Mouse (Mus musculus) limb, embryonic 14.5 days (tissue): ENCODE data around the gene Pde3b. TPM values are rescaled to one million over a fixed set of nuclear protein-coding genes. Genes with fewer than 3 reads are reported as not detected.

ENCODE experiments used
- ATAC-seq: fragments of 200-750 bp; cut with Nextera tagmentation; 2 replicates; pipeline ENCODE4 v1.8.0; 2017; ENCODE audit warnings: low read depth, moderate number of reproducible peaks, moderate TSS enrichment; ENCODE audit not compliant: low FRiP score
- DNase-seq: peaks from one replicate; pipeline ENCODE4 v3.0.0-alpha.2; 2015; ENCODE audit warnings: low spot score
- H3K27ac ChIP-seq: fragments of 300-500 bp; sonication (generic); replicated peaks from 2 replicates; pipeline ENCODE4 v1.5.1; 2014; ENCODE audit warnings: low read depth, mild to moderate bottlenecking, low read length, moderate library complexity, mixed read lengths
- H3K27me3 ChIP-seq: fragments of 300-500 bp; sonication (generic); 2 replicates; pipeline ENCODE4 v1.6.1; 2014; ENCODE audit warnings: low read length, mixed read lengths; ENCODE audit not compliant: control insufficient read depth, insufficient read depth
- H3K36me3 ChIP-seq: fragments of 300-500 bp; sonication (generic); 2 replicates; pipeline ENCODE4 v1.6.1; 2014; ENCODE audit warnings: mild to moderate bottlenecking, low read length, moderate library complexity, mixed read lengths; ENCODE audit not compliant: control insufficient read depth, insufficient read depth
- H3K4me1 ChIP-seq: fragments of 300-500 bp; sonication (generic); 2 replicates; pipeline ENCODE4 v1.6.1; 2014; ENCODE audit warnings: antibody characterized with exemption, low read length, mixed read lengths; ENCODE audit not compliant: control insufficient read depth, insufficient read depth
- H3K4me2 ChIP-seq: fragments of 300-500 bp; sonication (generic); replicated peaks from 2 replicates; pipeline ENCODE4 v1.6.1; 2014; ENCODE audit warnings: low read depth, mild to moderate bottlenecking, low read length, moderate library complexity; ENCODE audit not compliant: severe bottlenecking
- H3K4me3 ChIP-seq: fragments of 300-500 bp; sonication (generic); replicated peaks from 2 replicates; pipeline ENCODE4 v1.5.1; 2014; ENCODE audit warnings: low read length
- H3K9ac ChIP-seq: fragments of 300-500 bp; sonication (generic); 2 replicates; pipeline ENCODE4 v1.6.1; 2014; ENCODE audit warnings: mild to moderate bottlenecking, low read depth, low read length, moderate library complexity; ENCODE audit not compliant: severe bottlenecking
- H3K9me3 ChIP-seq: fragments of 300-500 bp; sonication (generic); 2 replicates; pipeline ENCODE4 v1.6.1; 2016; ENCODE audit warnings: low read length; ENCODE audit not compliant: control insufficient read depth
- POLR2A ChIP-seq: fragments of 200-500 bp; IDR thresholded peaks from 2 replicates; pipeline ENCODE4 v1.8.0; 2012; ENCODE audit warnings: inconsistent platforms, mild to moderate bottlenecking, moderate library complexity, borderline replicate concordance; ENCODE audit not compliant: insufficient read depth, insufficient read length; ENCODE audit errors: extremely low read depth
- WGBS: fragments of 180-500 bp; shearing (Covaris S2); extraction: QIAGEN DNeasy Blood & Tissue Kit; methylation state at CpG from one replicate; pipeline ENCODE4 v1.1.7; 2014; 5-methylcytosine and 5-hydroxymethylcytosine counted together
- polyA plus RNA-seq, 2 experiments: library from polyadenylated mRNA; depleted of rRNA in 1 of 2; stranded (reverse) in 1 of 2; unstranded in 1 of 2; fragments of >200 nt; fragmentation: Nextera tagmentation in 1 of 2; extraction: Ambion mirVana in 1 of 2; gene quantifications; 2 replicates each; pipeline versions ENCODE4 v1.2.1 to v1.2.3; 2012 to 2014

The Pde3b gene
- polyA plus RNA-seq, 2 experiments, result 8.2 to 8.9 TPM

GRCm38 (mm10) chr7:114420918-114421317, 5.8 kb downstream of the Pde3b start:
- no peak overlapping the region for H3K4me3 ChIP-seq
- no peaks in the 10 kb centered on the region for H3K9me3 ChIP-seq
- DNase-seq (no peak), ATAC-seq (no peak)
- no peak overlapping the region for H3K27ac ChIP-seq
- H3K4me1 ChIP-seq, result peaks cover 2% of the 10 kb centered on the region; the same call in 1 of the 2 replicates
- H3K9ac ChIP-seq, result no peak overlapping the region
- H3K27me3 ChIP-seq, result no peaks in the 10 kb centered on the region
- no peak overlapping the region for H3K4me2 ChIP-seq
- TF ChIP-seq POLR2A, result no peak
- H3K36me3 ChIP-seq, result no peaks in the 10 kb centered on the region
- 42% methylated on average over 4 of the region's 4 CpGs for WGBS

GRCm38 (mm10) chr7:114422224-114422623, 7.1 kb downstream of the Pde3b start:
- H3K4me1 ChIP-seq, result peaks cover 2% of the 10 kb centered on the region; the same call in 1 of the 2 replicates
- no peak for TF ChIP-seq POLR2A
- H3K9me3 ChIP-seq, result no peaks in the 10 kb centered on the region
- H3K27ac ChIP-seq, result no peak overlapping the region
- no peak overlapping the region for H3K4me2 ChIP-seq
- no peaks in the 10 kb centered on the region for H3K27me3 ChIP-seq
- DNase-seq, result no peak
- H3K4me3 ChIP-seq, result no peak overlapping the region
- no peak overlapping the region for H3K9ac ChIP-seq
- no peak for ATAC-seq
- no peaks in the 10 kb centered on the region for H3K36me3 ChIP-seq
- WGBS, result 77% methylated on average over 3 of the region's 3 CpGs

DNA sequence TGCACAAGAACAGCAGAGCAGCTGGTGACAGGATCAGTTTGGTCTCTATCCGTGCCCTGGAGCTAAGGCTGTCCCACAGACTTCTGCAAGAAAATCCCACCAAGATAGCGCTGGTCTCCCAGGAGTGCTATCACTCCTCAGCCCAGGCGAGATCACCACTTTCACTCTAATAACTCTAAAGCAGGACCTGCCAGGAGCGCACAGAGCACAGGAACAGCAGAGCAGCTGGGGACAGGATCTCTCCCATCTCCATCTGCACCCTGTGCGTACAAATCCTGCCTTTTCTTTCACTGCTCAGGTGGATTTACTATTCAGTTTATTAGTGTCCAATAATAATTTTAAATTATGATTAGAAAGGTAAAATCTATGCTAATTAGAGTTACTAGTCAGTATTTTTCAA, 14.7 kb downstream of the Pde3b start:
- Histone ChIP-seq H3K4me1 (no peaks in the 10 kb centered on the region), H3K9me3 (no peaks in the 10 kb centered on the region), H3K36me3 (no peaks in the 10 kb centered on the region), H3K9ac (no peak overlapping the region), H3K27ac (no peak overlapping the region), H3K4me2 (no peak overlapping the region), H3K4me3 (no peak overlapping the region), H3K27me3 (no peaks in the 10 kb centered on the region)
- no peak for TF ChIP-seq POLR2A
- ATAC-seq (no peak), DNase-seq (no peak)
- 78% methylated on average over 5 of the region's 5 CpGs for WGBS

DNA sequence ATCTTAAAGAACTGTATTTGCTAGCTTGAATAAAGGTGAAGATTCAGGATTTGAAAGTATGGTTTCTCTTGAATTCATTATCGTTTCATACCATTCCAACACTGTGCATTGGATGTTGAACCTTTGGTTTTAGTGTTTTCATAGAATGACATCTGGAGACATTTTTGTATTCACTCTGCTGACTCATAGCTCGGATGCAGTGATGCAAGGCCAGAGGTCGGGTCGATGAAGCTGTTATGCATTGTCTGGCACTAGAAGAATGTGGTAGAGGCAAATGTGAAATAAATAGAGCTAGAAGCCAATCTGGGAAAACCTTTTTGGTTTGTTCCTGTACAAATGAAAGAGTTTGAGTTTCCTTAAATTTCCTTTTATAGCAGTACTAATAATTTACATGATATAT, 16.9 kb downstream of the Pde3b start:
- 72% methylated on average over 4 of the region's 4 CpGs for WGBS
- Histone ChIP-seq H3K9ac (no peak overlapping the region), H3K27me3 (no peaks in the 10 kb centered on the region), H3K9me3 (no peaks in the 10 kb centered on the region), H3K4me3 (no peak overlapping the region), H3K4me2 (no peak overlapping the region), H3K4me1 (no peaks in the 10 kb centered on the region), H3K36me3 (no peaks in the 10 kb centered on the region), H3K27ac (no peak overlapping the region)
- TF ChIP-seq POLR2A, result no peak
- no peak for ATAC-seq
- DNase-seq, result no peak

DNA sequence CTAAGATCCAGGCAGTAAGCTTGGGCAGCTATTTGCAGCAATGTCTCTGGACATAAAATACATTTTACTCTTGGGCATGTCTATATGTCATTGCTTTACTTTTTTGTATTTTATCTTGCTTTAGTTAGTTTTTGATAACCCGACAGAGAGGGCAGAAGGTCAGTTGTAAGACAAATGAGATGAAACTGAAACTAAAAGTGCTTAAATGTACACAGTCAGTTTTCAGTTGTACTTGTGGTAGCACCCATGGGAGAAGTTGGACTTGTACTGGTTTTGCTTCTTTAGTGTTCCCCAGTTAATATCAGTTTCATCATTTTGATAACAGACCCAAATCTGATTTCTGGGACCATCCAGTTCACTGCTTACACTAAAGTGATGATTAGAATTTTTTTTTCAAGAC, 24.6 kb downstream of the Pde3b start:
- WGBS, result 96% methylated on average over 1 of the region's 1 CpGs
- DNase-seq (no peak), ATAC-seq (no peak)
- no peak for TF ChIP-seq POLR2A
- Histone ChIP-seq H3K4me3 (no peak overlapping the region), H3K27ac (no peak overlapping the region), H3K27me3 (no peaks in the 10 kb centered on the region), H3K36me3 (no peaks in the 10 kb centered on the region), H3K9ac (no peak overlapping the region), H3K4me1 (no peaks in the 10 kb centered on the region), H3K4me2 (no peak overlapping the region), H3K9me3 (no peaks in the 10 kb centered on the region)

DNA sequence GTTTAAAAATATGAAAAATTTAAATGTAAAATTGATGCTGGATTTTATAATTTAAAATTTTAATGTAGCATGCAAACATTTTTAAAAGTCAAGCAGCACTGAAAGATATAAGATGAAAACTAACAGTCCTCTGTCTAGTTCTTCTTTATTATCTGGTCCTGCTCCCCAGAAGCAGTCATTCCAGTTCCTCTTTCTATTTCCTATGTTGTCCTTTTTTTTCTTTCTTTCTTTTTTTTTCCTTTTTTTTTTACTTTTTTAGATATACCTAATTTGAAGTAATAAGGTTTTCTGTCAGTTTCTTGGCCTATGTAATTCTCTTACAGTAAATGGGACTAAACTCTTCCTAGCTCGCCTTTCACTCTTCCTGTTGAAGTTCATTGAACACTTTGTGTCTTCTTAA, 25.4 kb downstream of the Pde3b start:
- no peak for TF ChIP-seq POLR2A
- H3K36me3 ChIP-seq, result no peaks in the 10 kb centered on the region
- no peak for DNase-seq
- H3K9me3 ChIP-seq, result no peaks in the 10 kb centered on the region
- H3K4me3 ChIP-seq, result no peak overlapping the region
- H3K9ac ChIP-seq, result no peak overlapping the region
- no peaks in the 10 kb centered on the region for H3K4me1 ChIP-seq
- no peak for ATAC-seq
- no peak overlapping the region for H3K27ac ChIP-seq
- H3K4me2 ChIP-seq, result no peak overlapping the region
- H3K27me3 ChIP-seq, result no peaks in the 10 kb centered on the region
- 95% methylated on average over 1 of the region's 1 CpGs for WGBS
